Mouse (Mus musculus) spleen, adult 18-20 months (tissue): ENCODE results near the gene Troap.
"Not testable (repeated sequence)": the region's sequence is repeated elsewhere in the genome, so short reads cannot be mapped to it uniquely, and the experiment has no call there.

ENCODE experiments used
- DNase-seq, 2 experiments: peaks; one replicate each; pipeline ENCODE4 v3.0.0; 2022; ENCODE audit warnings: mixed read lengths in 2 of 2

The Troap gene

GRCm38 (mm10) chr15:99040920-99041856, 33.2 kb upstream of the Troap start:
- DNase-seq = no peak

GRCm38 (mm10) chr15:99042334-99042733, 32.0 kb upstream of the Troap start:
- DNase-seq = no peak

GRCm38 (mm10) chr15:99044854-99045253, 29.5 kb upstream of the Troap start:
- DNase-seq = no peak

- not testable (repeated sequence) for DNase-seq
Measured at GRCm38 (mm10) chr15:99045734-99046133, 28.6 kb upstream of the Troap start.

GRCm38 (mm10) chr15:99049473-99050253, 24.7 kb upstream of the Troap start:
- peak in 1 of 2 experiments; percentile 44 for DNase-seq

- DNase-seq = no peak
Measured at GRCm38 (mm10) chr15:99053373-99053772, 21.0 kb upstream of the Troap start.

- no peak for DNase-seq
Measured at GRCm38 (mm10) chr15:99055040-99055439, 19.3 kb upstream of the Troap start, which contains the start of gene Prph. Prph (plus strand) TSS chr15:99055174.

- DNase-seq = no peak
Measured at GRCm38 (mm10) chr15:99055511-99055961, 18.8 kb upstream of the Troap start.

GRCm38 (mm10) chr15:99056332-99056731, 18.0 kb upstream of the Troap start:
- peak in 1 of 2 experiments; percentile 28 for DNase-seq

- no peak for DNase-seq
Measured at GRCm38 (mm10) chr15:99065557-99066165, 8.7 kb upstream of the Troap start.

GRCm38 (mm10) chr15:99071988-99072387, 2.4 kb upstream of the Troap start:
- DNase-seq = no peak

- peak; percentile 90 to 97 for DNase-seq
Measured at GRCm38 (mm10) chr15:99074600-99075333, 392 bp downstream of the Troap start.

GRCm38 (mm10) chr15:99076011-99076410, 1.6 kb downstream of the Troap start:
- not testable (repeated sequence) for DNase-seq

GRCm38 (mm10) chr15:99078181-99078910, 4.0 kb downstream of the Troap start:
- DNase-seq = no peak

GRCm38 (mm10) chr15:99079804-99080203, 5.4 kb downstream of the Troap start:
- no peak for DNase-seq

GRCm38 (mm10) chr15:99082322-99082721, 7.9 kb downstream of the Troap start:
- no peak for DNase-seq

- DNase-seq = no peak
Measured at GRCm38 (mm10) chr15:99082840-99083239, 8.5 kb downstream of the Troap start.

- peak in 1 of 2 experiments; percentile 55 for DNase-seq
Measured at GRCm38 (mm10) chr15:99083258-99083657, 8.9 kb downstream of the Troap start.

- DNase-seq = no peak
Measured at GRCm38 (mm10) chr15:99083867-99084557, 9.6 kb downstream of the Troap start.

GRCm38 (mm10) chr15:99084618-99085017, 10.2 kb downstream of the Troap start:
- no peak for DNase-seq

GRCm38 (mm10) chr15:99085997-99086396, 11.6 kb downstream of the Troap start:
- no peak for DNase-seq
